Mouse (Mus musculus) heart, embryonic 11.5 days (tissue): ENCODE results near the gene Specc1l. TPM values are rescaled to one million over a fixed set of nuclear protein-coding genes. Genes with fewer than 3 reads are reported as not detected.

Experiments
- ATAC-seq: fragments of 200-750 bp; cut with Nextera tagmentation; replicated peaks from 2 replicates; pipeline ENCODE4 v1.8.0; 2017; ENCODE audit warnings: moderate library complexity; ENCODE audit not compliant: insufficient number of reproducible peaks, low FRiP score, low TSS enrichment
- H3K27ac ChIP-seq: fragments of 300-500 bp; sonication (generic); 2 replicates; pipeline ENCODE4 v1.5.1; 2014; ENCODE audit warnings: mild to moderate bottlenecking, low read depth, low read length
- H3K27me3 ChIP-seq: fragments of 300-500 bp; sonication (generic); 2 replicates; pipeline ENCODE4 v1.6.1; 2014; ENCODE audit warnings: mild to moderate bottlenecking, low read length, mixed read lengths; ENCODE audit not compliant: control insufficient read depth, insufficient read depth
- H3K36me3 ChIP-seq: fragments of 300-500 bp; sonication (generic); 2 replicates; pipeline ENCODE4 v1.6.1; 2014; ENCODE audit warnings: mild to moderate bottlenecking, low read length, moderate library complexity, mixed read lengths; ENCODE audit not compliant: control insufficient read depth, insufficient read depth
- H3K4me1 ChIP-seq: fragments of 300-500 bp; sonication (generic); 2 replicates; pipeline ENCODE4 v1.6.1; 2014; ENCODE audit warnings: low read length; ENCODE audit not compliant: control insufficient read depth, insufficient read depth
- H3K4me2 ChIP-seq: fragments of 300-500 bp; sonication (generic); 2 replicates; pipeline ENCODE4 v1.6.1; 2014; ENCODE audit warnings: mild to moderate bottlenecking, moderate library complexity
- H3K4me3 ChIP-seq: fragments of 300-500 bp; sonication (generic); 2 replicates; pipeline ENCODE4 v1.5.1; 2014; ENCODE audit warnings: low read depth, low read length
- H3K9ac ChIP-seq: fragments of 300-500 bp; sonication (generic); 2 replicates; pipeline ENCODE4 v1.6.1; 2014; ENCODE audit warnings: mild to moderate bottlenecking, low read depth, low read length, moderate library complexity
- H3K9me3 ChIP-seq: fragments of 300-500 bp; sonication (generic); replicated peaks from 2 replicates; pipeline ENCODE4 v1.6.1; 2016; ENCODE audit warnings: low read length; ENCODE audit not compliant: control insufficient read depth
- WGBS: fragments of 180-500 bp; shearing (Covaris S2); extraction: QIAGEN DNeasy Blood & Tissue Kit; methylation state at CpG from one replicate; pipeline ENCODE4 v1.1.7; 2014; ENCODE audit not compliant: insufficient replicate concordance; 5-methylcytosine and 5-hydroxymethylcytosine counted together
- polyA plus RNA-seq: library from polyadenylated mRNA; unstranded; fragments of >200 nt; fragmentation: Nextera tagmentation; extraction: Ambion mirVana; gene quantifications from 2 replicates; pipeline ENCODE4 v1.2.1, GENCODE M21; 2014

Gene Specc1l
- 15.7 and 16.6 TPM in 2 replicates for polyA plus RNA-seq

- Histone ChIP-seq H3K4me2 (peak within 1 kb of the TSS; percentile 90), H3K27me3 (no peaks in the 10 kb centered on the region), H3K9ac (peak within 1 kb of the TSS; percentile 95), H3K36me3 (no peaks in the 10 kb centered on the region), H3K4me1 (peaks cover 7% of the 10 kb centered on the region), H3K4me3 (peak within 1 kb of the TSS; percentile 77), H3K27ac (peak within 1 kb of the TSS; percentile 98), H3K9me3 (no peaks in the 10 kb centered on the region)
- ATAC-seq = peak; percentile 100
- WGBS = under 1% methylated on average over 65 of the region's 80 CpGs
Measured at GRCm38 (mm10) chr10:75211807-75212645, at the start of gene Specc1l. Specc1l (plus strand) TSS chr10:75212073.

- Histone ChIP-seq H3K4me3 (no peak overlapping the region), H3K4me1 (peaks cover 8% of the 10 kb centered on the region), H3K4me2 (no peak overlapping the region), H3K9me3 (no peaks in the 10 kb centered on the region), H3K27ac (no peak overlapping the region), H3K9ac (no peak overlapping the region), H3K27me3 (no peaks in the 10 kb centered on the region), H3K36me3 (peaks cover 22% of the 10 kb centered on the region)
- ATAC-seq = no peak
- WGBS = 57% methylated on average over 10 of the region's 10 CpGs
Measured at GRCm38 (mm10) chr10:75165825-75166481, 45.9 kb upstream of the Specc1l start.

GRCm38 (mm10) chr10:75166601-75167000, 45.3 kb upstream of the Specc1l start:
- peaks cover 23% of the 10 kb centered on the region for H3K36me3 ChIP-seq
- H3K27me3 ChIP-seq = no peaks in the 10 kb centered on the region
- H3K4me1 ChIP-seq = peaks cover 9% of the 10 kb centered on the region
- 84% methylated on average over 4 of the region's 4 CpGs for WGBS
- no peak for ATAC-seq
- no peaks in the 10 kb centered on the region for H3K9me3 ChIP-seq
- H3K9ac ChIP-seq = no peak overlapping the region
- H3K27ac ChIP-seq = no peak overlapping the region
- no peak overlapping the region for H3K4me2 ChIP-seq
- no peak overlapping the region for H3K4me3 ChIP-seq

- peak; percentile 77 for ATAC-seq
- Histone ChIP-seq H3K4me1 (peaks cover 29% of the 10 kb centered on the region), H3K27me3 (no peaks in the 10 kb centered on the region), H3K9me3 (no peaks in the 10 kb centered on the region), H3K36me3 (peaks cover 9% of the 10 kb centered on the region), H3K27ac (peak overlapping the region; percentile 46), H3K4me2 (peak overlapping the region; percentile 6; the same call in 1 of the 2 replicates), H3K4me3 (no peak overlapping the region), H3K9ac (no peak overlapping the region)
- WGBS = 29% methylated on average over 12 of the region's 12 CpGs
Measured at GRCm38 (mm10) chr10:75170207-75170850, 41.5 kb upstream of the Specc1l start.

GRCm38 (mm10) chr10:75173056-75173455, 38.8 kb upstream of the Specc1l start:
- Histone ChIP-seq H3K4me2 (peak overlapping the region; percentile 25; the same call in 1 of the 2 replicates), H3K9me3 (no peaks in the 10 kb centered on the region), H3K4me1 (peaks cover 33% of the 10 kb centered on the region), H3K9ac (peak overlapping the region; percentile 48; the same call in 1 of the 2 replicates), H3K4me3 (no peak overlapping the region), H3K27me3 (no peaks in the 10 kb centered on the region), H3K36me3 (peaks cover 19% of the 10 kb centered on the region), H3K27ac (peak overlapping the region; percentile 93)
- no peak for ATAC-seq
- WGBS = 53% methylated on average over 8 of the region's 8 CpGs

GRCm38 (mm10) chr10:75173712-75174111, 38.2 kb upstream of the Specc1l start:
- peak overlapping the region; percentile 21 for H3K4me3 ChIP-seq
- WGBS = 46% methylated on average over 12 of the region's 12 CpGs
- H3K27me3 ChIP-seq = no peaks in the 10 kb centered on the region
- peaks cover 33% of the 10 kb centered on the region for H3K4me1 ChIP-seq
- peak overlapping the region; percentile 58 for H3K9ac ChIP-seq
- no peak; the same call in 1 of the 2 replicates for ATAC-seq
- H3K36me3 ChIP-seq = peaks cover 26% of the 10 kb centered on the region
- peak overlapping the region; percentile 93 for H3K27ac ChIP-seq
- peak overlapping the region; percentile 57 for H3K4me2 ChIP-seq
- no peaks in the 10 kb centered on the region for H3K9me3 ChIP-seq

- no peak for ATAC-seq
- H3K27me3 ChIP-seq = no peaks in the 10 kb centered on the region
- H3K4me2 ChIP-seq = no peak overlapping the region
- H3K9ac ChIP-seq = 0 out of 2 replicates have a peak overlapping the region, but pooled peaks have one; percentile 16
- H3K4me3 ChIP-seq = no peak overlapping the region
- peaks cover 24% of the 10 kb centered on the region for H3K4me1 ChIP-seq
- WGBS = 58% methylated on average over 8 of the region's 8 CpGs
- no peaks in the 10 kb centered on the region for H3K9me3 ChIP-seq
- no peak overlapping the region for H3K27ac ChIP-seq
- H3K36me3 ChIP-seq = peaks cover 42% of the 10 kb centered on the region
Measured at GRCm38 (mm10) chr10:75176494-75176893, 35.4 kb upstream of the Specc1l start.

GRCm38 (mm10) chr10:75178911-75179310, 33.0 kb upstream of the Specc1l start:
- ATAC-seq = no peak
- H3K36me3 ChIP-seq = peaks cover 50% of the 10 kb centered on the region
- no peak overlapping the region for H3K4me2 ChIP-seq
- no peak overlapping the region for H3K4me3 ChIP-seq
- no peak overlapping the region for H3K27ac ChIP-seq
- H3K9ac ChIP-seq = no peak overlapping the region
- 80% methylated on average over 5 of the region's 5 CpGs for WGBS
- no peaks in the 10 kb centered on the region for H3K9me3 ChIP-seq
- H3K4me1 ChIP-seq = peaks cover 16% of the 10 kb centered on the region
- no peaks in the 10 kb centered on the region for H3K27me3 ChIP-seq
